Mouse (Mus musculus): ENCODE measurements around the gene D6Wsu163e.

Gene D6Wsu163e

GRCm38 (mm10) chr6:127005646-127006045 is 65.9 kb downstream of the D6Wsu163e start:
- in situ Hi-C loops (cut with MboI), result no loop called here

- in situ Hi-C loops (cut with MboI), result no loop called here
Measured at GRCm38 (mm10) chr6:127006551-127006950, 66.8 kb downstream of the D6Wsu163e start.

GRCm38 (mm10) chr6:127010021-127010420 is 70.3 kb downstream of the D6Wsu163e start:
- in situ Hi-C loops (cut with MboI), result no loop called here

- in situ Hi-C loops (cut with MboI), result no loop called here
Measured at GRCm38 (mm10) chr6:127011947-127012535, 72.3 kb downstream of the D6Wsu163e start.

GRCm38 (mm10) chr6:127014906-127015770 is 75.4 kb downstream of the D6Wsu163e start, which contains the start of gene Fgf6:
Gene Fgf6 (plus strand): TSS chr6:127015586.
- in situ Hi-C loops (cut with MboI), result no loop called here

GRCm38 (mm10) chr6:127019254-127019653 is 79.5 kb downstream of the D6Wsu163e start:
- in situ Hi-C loops (cut with MboI), result no loop called here

GRCm38 (mm10) chr6:127020431-127020830 is 80.7 kb downstream of the D6Wsu163e start:
- in situ Hi-C loops (cut with MboI), result no loop called here

GRCm38 (mm10) chr6:127024836-127025235 is 85.1 kb downstream of the D6Wsu163e start:
- in situ Hi-C loops (cut with MboI), result no loop called here

All from mature B cell (primary cell).